14 mouse cellular contexts compared by ENCODE assay signal in genomic region chr6:121043434-121044189, GRCm38 (mm10).
DNase-seq lines count a peak whose midpoint lies in the region; ATAC-seq and TF ChIP-seq lines count a peak whose summit lies in the region.
"Had no signal": no experiment of that assay in that cellular context is flagged by ENCODE, and none has a peak within 500 bp of the region (broad histone marks: within the 10 kb centered on the region; RNA-seq: fewer than 3 reads in every experiment).

No protein-coding gene starts in this region.

- dilution Hi-C loops in CH12.LX (cut with MboI; ENCODE audit: extremely low pct_ligation_motif_present, extremely low pct_unique_long_range_greater_than_20kb, low sequenced_read_pairs), result no loop called here

- H3K36me3 ChIP-seq in kidney, embryonic 15.5 days, result peaks cover 35% of the 10 kb centered on the region
- peaks cover 27 to 66% of the 10 kb centered on the region in 2 experiments for H3K36me3 ChIP-seq in CH12.LX (replicated peaks in 1 of 2; ENCODE audit: control insufficient read depth in 1 of 2, insufficient read depth in 1 of 2, low read length in 1 of 2)
- peaks cover 27% of the 10 kb centered on the region for H3K36me3 ChIP-seq in embryonic facial prominence, embryonic 13.5 days
- H3K36me3 ChIP-seq in forebrain, embryonic 11.5 days (ENCODE audit: control insufficient read depth, insufficient read depth, low read length), result no peaks in the 10 kb centered on the region

- no peak for ATAC-seq in kidney, embryonic 15.5 days (replicated peaks; ENCODE audit: low FRiP score)
- no peak for ATAC-seq in embryonic facial prominence, embryonic 13.5 days (ENCODE audit: insufficient number of reproducible peaks, insufficient read depth, low FRiP score, low TSS enrichment, low read depth)
- no peak for ATAC-seq in forebrain, embryonic 11.5 days (replicated peaks; ENCODE audit: low FRiP score)
- ATAC-seq: forebrain, embryonic 15.5 days; liver, postnatal 0 days; midbrain, embryonic 16.5 days had no signal

- no peak overlapping the region for H3K9ac ChIP-seq in kidney, embryonic 15.5 days
- no peak overlapping the region for H3K9ac ChIP-seq in CH12.LX (ENCODE audit: insufficient read depth, low read depth)
- no peak overlapping the region for H3K9ac ChIP-seq in embryonic facial prominence, embryonic 13.5 days
- H3K9ac ChIP-seq in forebrain, embryonic 11.5 days (ENCODE audit: low read length), result no peak overlapping the region
- H3K9ac ChIP-seq: forebrain, embryonic 15.5 days; liver, postnatal 0 days had no signal

- TF ChIP-seq POLR2A in CH12.LX (IDR thresholded peaks at IDR 0.05; ENCODE audit: low read depth, low read length), result no peak

- no peak overlapping the region for H3K4me2 ChIP-seq in kidney, embryonic 15.5 days
- no peak overlapping the region for H3K4me2 ChIP-seq in CH12.LX (ENCODE audit: insufficient read depth, low read depth, poor library complexity, severe bottlenecking)
- H3K4me2 ChIP-seq in embryonic facial prominence, embryonic 13.5 days, result no peak overlapping the region
- no peak overlapping the region for H3K4me2 ChIP-seq in forebrain, embryonic 11.5 days (ENCODE audit: low read depth, low read length, severe bottlenecking)
- H3K4me2 ChIP-seq: forebrain, embryonic 15.5 days had no signal

- peaks cover 40% of the 10 kb centered on the region for H3K4me1 ChIP-seq in kidney, embryonic 15.5 days
- peaks cover 20 to 90% of the 10 kb centered on the region in 2 experiments for H3K4me1 ChIP-seq in CH12.LX (ENCODE audit: control insufficient read depth in 1 of 2, insufficient read depth in 2 of 2)
- H3K4me1 ChIP-seq in embryonic facial prominence, embryonic 13.5 days, result peaks cover 31% of the 10 kb centered on the region
- H3K4me1 ChIP-seq in forebrain, embryonic 11.5 days (replicated peaks; ENCODE audit: control insufficient read depth, insufficient read depth, low read length), result no peaks in the 10 kb centered on the region

- H3K27me3 ChIP-seq in kidney, embryonic 15.5 days, result no peaks in the 10 kb centered on the region
- H3K27me3 ChIP-seq in CH12.LX (replicated peaks), result no peaks in the 10 kb centered on the region
- no peaks in the 10 kb centered on the region for H3K27me3 ChIP-seq in embryonic facial prominence, embryonic 13.5 days
- no peaks in the 10 kb centered on the region for H3K27me3 ChIP-seq in forebrain, embryonic 11.5 days (ENCODE audit: control insufficient read depth, insufficient read depth, low read length)
- H3K27me3 ChIP-seq: forebrain, embryonic 15.5 days had no signal

- H3K27ac ChIP-seq in kidney, embryonic 15.5 days, result peak overlapping the region; percentile 19; the same call in 1 of the 2 replicates
- H3K27ac ChIP-seq in CH12.LX (ENCODE audit: insufficient read depth, low read depth), result no peak overlapping the region
- peak overlapping the region; percentile 48 for H3K27ac ChIP-seq in embryonic facial prominence, embryonic 13.5 days
- no peak overlapping the region for H3K27ac ChIP-seq in forebrain, embryonic 11.5 days (ENCODE audit: low read depth, low read length)
- H3K27ac ChIP-seq: forebrain, embryonic 15.5 days had no signal

- WGBS in kidney, embryonic 15.5 days, result 48% methylated on average over 14 of the region's 14 CpGs
- 45% methylated on average over 14 of the region's 14 CpGs for WGBS in embryonic facial prominence, embryonic 13.5 days
- WGBS in forebrain, embryonic 11.5 days, result 79% methylated on average over 14 of the region's 14 CpGs

- no peaks in the 10 kb centered on the region for H3K9me3 ChIP-seq in kidney, embryonic 15.5 days (replicated peaks)
- H3K9me3 ChIP-seq in CH12.LX (replicated peaks; ENCODE audit: low read length), result no peaks in the 10 kb centered on the region
- H3K9me3 ChIP-seq in embryonic facial prominence, embryonic 13.5 days, result no peaks in the 10 kb centered on the region
- no peaks in the 10 kb centered on the region for H3K9me3 ChIP-seq in forebrain, embryonic 11.5 days (ENCODE audit: control insufficient read depth, low read length)
- H3K9me3 ChIP-seq: forebrain, embryonic 15.5 days had no signal

- no peak overlapping the region for H3K4me3 ChIP-seq in kidney, embryonic 15.5 days (replicated peaks)
- no peak overlapping the region for H3K4me3 ChIP-seq in CH12.LX (replicated peaks in 1 of 3; ENCODE audit: low read depth in 2 of 3, low read length in 2 of 3, poor library complexity in 1 of 3)
- H3K4me3 ChIP-seq in embryonic facial prominence, embryonic 13.5 days, result no peak overlapping the region
- H3K4me3 ChIP-seq in forebrain, embryonic 11.5 days (ENCODE audit: low read depth, low read length), result no peak overlapping the region
- H3K4me3 ChIP-seq: forebrain, embryonic 15.5 days had no signal

- no peak for TF ChIP-seq CTCF in CH12.LX (conservative IDR thresholded peaks at IDR 0.05 in 1 of 2, IDR thresholded peaks at IDR 0.05 in 1 of 2; ENCODE audit: low read depth in 2 of 2, low read length in 2 of 2)

- no peak for TF ChIP-seq EP300 in CH12.LX (IDR thresholded peaks at IDR 0.05; ENCODE audit: low read length)

- no peak for TF ChIP-seq RAD21 in CH12.LX (IDR thresholded peaks at IDR 0.05; ENCODE audit: low read depth, low read length)

- no peak for DNase-seq in kidney, postnatal 10 days
- peak; percentile 21 for DNase-seq in CH12.LX (ENCODE audit: extremely low read depth)
- peak; percentile 38 for DNase-seq in lung, postnatal 25 days (ENCODE audit: low spot score)
- no peak for DNase-seq in right cerebral cortex, postnatal 14 days
- DNase-seq in thymus, postnatal 36 days, result no peak
- DNase-seq in forebrain, embryonic 11.5 days (ENCODE audit: low spot score), result no peak
- DNase-seq: heart, adult 18-20 months; kidney, adult 18-20 months; liver, postnatal 0 days; right cerebral cortex, postnatal 4 days had no signal

- no peaks in the 10 kb centered on the region for H3K79me2 ChIP-seq in CH12.LX (replicated peaks; ENCODE audit: control insufficient read depth, extremely low read depth, insufficient read depth, poor library complexity, severe bottlenecking)

- in situ Hi-C loops in CH12.LX (cut with MboI; ENCODE audit: low pct_ligation_motif_present, low pct_unique_long_range_greater_than_20kb, low sequenced_read_pairs), result no loop called here

TF ChIP-seq in CH12.LX, 34 proteins besides CTCF, POLR2A, EP300 and RAD21:
- TF ChIP-seq CHD2 (IDR thresholded peaks at IDR 0.05; ENCODE audit: low read length) (no peak), ZNF384 (IDR thresholded peaks at IDR 0.05; ENCODE audit: low read depth, low read length) (peak; percentile 68; the same call in 1 of the 2 replicates)
TF ChIP-seq in CH12.LX: peak in this region for 1.

Comparison
In these comparisons a context has a peak if more than half of its experiments do, and no peak if none do; other contexts are left out.
1. H3K27ac ChIP-seq: peak in kidney, embryonic 15.5 days (single experiment) and embryonic facial prominence, embryonic 13.5 days (single experiment); none in CH12.LX (single experiment) and forebrain, embryonic 11.5 days (single experiment).
2. DNase-seq: peak in CH12.LX (single experiment) and lung, postnatal 25 days (single experiment); none in kidney, postnatal 10 days (single experiment), right cerebral cortex, postnatal 14 days (single experiment), thymus, postnatal 36 days (0 of 2) and forebrain, embryonic 11.5 days (single experiment).